Mouse (Mus musculus): ENCODE data around the gene Tmem37.

Tmem37 gene

DNA sequence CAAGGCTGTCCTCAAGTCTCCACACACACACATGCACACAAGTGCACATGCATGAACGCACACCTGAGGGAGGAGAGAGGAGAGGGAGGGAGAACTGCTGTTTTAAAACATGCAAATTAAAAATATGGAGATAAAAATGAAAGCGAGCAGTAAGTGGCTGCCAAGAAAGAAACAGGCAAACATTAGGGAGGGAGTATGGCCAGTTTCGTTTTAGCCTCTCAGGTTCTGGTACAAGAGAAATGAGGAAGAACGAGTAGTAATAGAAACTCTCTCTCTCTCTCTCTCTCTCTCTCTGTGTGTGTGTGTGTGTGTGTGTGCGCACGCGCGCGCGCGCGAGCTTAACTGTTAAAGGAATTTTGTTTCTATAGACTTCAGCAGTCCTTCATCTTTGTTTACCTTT lies 54.4 kb downstream of the Tmem37 start:
- DNase-seq (ENCODE audit: low read depth, low spot score): no peak

DNA sequence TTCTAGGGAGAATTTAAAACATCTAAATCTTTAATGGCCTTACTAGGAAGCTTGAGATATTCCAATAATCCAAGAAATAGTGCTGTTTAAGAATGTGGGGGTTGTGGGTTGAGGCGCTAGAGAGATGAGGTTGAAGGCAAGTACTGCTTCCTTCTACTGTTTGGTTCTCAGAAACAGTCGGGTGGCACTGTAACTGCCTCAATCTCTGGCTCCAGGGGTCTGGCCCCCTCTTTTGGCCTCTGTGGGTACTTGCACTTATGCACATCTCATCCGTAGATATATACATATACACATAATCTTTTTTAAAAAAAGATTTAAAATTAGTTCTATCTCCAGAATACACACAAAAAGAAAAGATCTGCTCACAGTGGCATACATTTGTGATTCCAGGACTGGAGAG lies 55.0 kb downstream of the Tmem37 start:
- DNase-seq (ENCODE audit: low read depth, low spot score): no peak

Measured in 3T3-L1 (cell line).